Mouse (Mus musculus) urinary bladder, postnatal 36 days (tissue): ENCODE results near the gene Sfxn5.

Source experiments
- DNase-seq, 2 experiments: peaks; one replicate each; pipeline ENCODE4 v3.0.0; 2022; ENCODE audit warnings: low spot score in 2 of 2, mixed read lengths in 1 of 2

Sfxn5 gene

GRCm38 (mm10) chr6:85234796-85235195, 98.4 kb downstream of the Sfxn5 start:
- DNase-seq = no peak

GRCm38 (mm10) chr6:85232836-85233623, 100.2 kb downstream of the Sfxn5 start:
- DNase-seq = peak in 1 of 2 experiments; percentile 5

GRCm38 (mm10) chr6:85232045-85232444, 101.2 kb downstream of the Sfxn5 start:
- DNase-seq = no peak

GRCm38 (mm10) chr6:85231469-85231868, 101.8 kb downstream of the Sfxn5 start:
- DNase-seq = no peak

DNA sequence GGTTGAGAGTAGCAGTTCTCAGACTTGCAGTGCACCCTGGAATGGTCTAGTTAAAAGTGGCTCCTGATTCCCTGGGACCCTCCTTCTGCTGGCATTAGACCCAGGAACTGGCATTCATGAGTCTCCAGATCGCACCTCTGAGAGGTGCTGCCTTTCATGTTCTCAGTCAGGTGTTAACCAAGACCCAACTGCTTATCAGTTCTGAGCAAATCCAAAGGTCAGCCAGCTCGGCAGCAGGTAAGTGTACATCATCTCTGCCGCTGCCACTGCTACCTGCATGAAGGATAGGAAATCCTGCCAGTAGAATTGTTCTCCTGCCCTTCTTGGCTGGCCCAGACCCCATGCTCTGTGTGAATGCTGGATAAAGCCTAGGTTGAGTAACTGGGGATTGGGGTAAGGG, 102.5 kb downstream of the Sfxn5 start:
- no peak for DNase-seq

GRCm38 (mm10) chr6:85227520-85227919, 105.7 kb downstream of the Sfxn5 start:
- DNase-seq = no peak

DNA sequence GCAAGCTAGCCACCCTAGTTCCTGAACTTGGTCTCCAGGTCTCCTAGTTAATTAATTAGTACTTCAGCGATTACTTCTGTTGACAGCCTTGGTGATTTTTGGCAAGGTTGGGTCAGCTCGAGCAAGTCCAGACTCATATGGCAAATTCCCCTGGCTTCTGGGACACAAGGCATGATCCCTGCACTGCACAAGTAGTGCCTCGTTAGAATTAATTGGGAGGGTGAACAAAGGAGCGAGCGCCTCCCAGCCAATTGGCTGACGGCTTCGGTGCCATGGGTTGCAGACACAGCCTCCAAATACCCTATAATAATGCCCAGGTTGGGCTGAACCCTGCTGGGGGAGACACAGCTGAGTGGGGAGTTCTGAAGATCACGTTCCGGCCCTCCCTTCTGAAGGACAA, 106.7 kb downstream of the Sfxn5 start:
- DNase-seq = no peak

DNA sequence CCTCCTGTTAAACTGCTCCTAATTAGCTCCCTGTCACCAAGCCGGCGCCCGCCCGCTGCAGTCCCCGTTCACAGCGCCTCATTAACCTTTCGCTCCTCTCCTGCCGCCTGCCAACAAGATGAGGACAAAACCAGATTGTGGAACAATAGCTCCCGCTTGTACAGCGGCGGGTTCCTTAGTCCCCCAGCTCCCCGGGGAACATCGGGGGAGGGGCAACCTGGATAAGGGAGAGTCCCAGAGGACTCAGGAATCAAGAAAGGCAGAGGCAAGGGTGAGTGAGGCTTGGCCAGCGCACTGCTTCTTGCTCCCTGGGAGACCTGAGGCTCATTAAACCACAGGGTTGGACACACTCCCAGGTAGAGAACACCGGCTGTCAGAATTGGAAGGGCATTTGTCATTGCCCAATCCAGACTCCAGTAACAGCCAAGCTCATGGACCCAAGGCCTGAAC, 108.8 kb downstream of the Sfxn5 start:
- peak in 1 of 2 experiments; percentile 15 for DNase-seq

- no peak for DNase-seq
These were observed 109.6 kb downstream of the Sfxn5 start for GRCm38 (mm10) chr6:85223498-85224150.

GRCm38 (mm10) chr6:85222551-85222950, 110.7 kb downstream of the Sfxn5 start:
- DNase-seq = no peak

GRCm38 (mm10) chr6:85220917-85221316, 112.3 kb downstream of the Sfxn5 start:
- no peak for DNase-seq

GRCm38 (mm10) chr6:85219706-85220105, 113.5 kb downstream of the Sfxn5 start:
- DNase-seq = no peak

- DNase-seq = no peak
These were observed 114.4 kb downstream of the Sfxn5 start for GRCm38 (mm10) chr6:85218684-85219445.

DNA sequence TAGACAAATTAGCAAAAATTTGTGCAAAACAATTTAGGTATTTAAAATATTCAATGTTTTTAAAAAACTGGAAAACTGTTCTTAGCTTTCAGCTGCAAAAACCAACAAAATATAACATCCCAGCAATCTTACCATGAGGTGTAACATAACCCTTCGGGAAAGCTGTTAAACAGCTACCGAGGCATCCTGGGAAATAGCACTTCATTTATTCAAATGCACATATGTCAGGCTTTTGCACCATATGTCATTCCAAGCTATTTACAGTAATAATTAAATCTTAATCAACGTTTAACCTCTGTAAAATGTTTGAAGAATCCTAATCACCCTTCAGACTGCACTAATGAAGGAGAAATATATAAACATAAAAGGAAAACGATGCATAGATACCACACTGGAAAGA, 115.0 kb downstream of the Sfxn5 start:
- no peak for DNase-seq

- no peak for DNase-seq
These were observed 122.5 kb downstream of the Sfxn5 start for GRCm38 (mm10) chr6:85210686-85211085.

- DNase-seq = no peak
These were observed 123.8 kb downstream of the Sfxn5 start for GRCm38 (mm10) chr6:85209226-85209967.

DNA sequence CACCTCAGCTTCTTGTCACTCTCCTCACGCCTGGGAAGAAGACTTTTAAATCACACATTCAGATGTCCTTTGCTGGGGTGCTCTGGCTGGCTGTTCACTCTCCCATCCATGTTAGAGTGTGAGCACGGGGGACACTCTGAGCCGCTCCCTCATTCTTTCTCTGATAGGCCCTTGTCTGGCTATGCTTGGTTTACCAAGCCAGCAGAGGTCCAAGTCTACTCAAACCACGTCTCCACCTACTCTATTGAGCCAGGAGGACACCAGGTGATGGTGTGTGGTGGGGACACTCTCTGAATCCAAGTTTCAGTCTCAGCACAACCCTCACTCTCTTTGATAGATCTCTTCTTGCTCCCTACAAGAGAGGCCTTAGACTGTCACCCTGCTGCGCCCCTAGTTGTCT, 125.9 kb downstream of the Sfxn5 start:
- DNase-seq = no peak

DNA sequence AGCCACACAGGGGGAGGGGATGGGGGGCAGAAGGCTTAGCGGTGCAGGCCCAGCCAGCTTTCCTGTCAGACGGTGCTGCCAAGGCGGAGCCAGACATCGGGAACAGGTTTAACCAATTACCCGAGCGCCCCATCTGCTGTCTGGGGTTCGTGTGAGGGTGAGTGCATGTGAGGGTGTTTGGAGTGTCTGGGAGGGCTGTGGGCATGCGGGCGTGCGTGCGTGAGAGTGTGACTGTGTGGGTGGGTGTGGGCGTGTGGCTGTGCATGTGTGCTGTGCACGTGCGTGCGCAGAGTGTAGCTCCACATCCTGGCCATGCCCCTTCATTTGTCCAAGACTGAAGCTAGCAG, 126.3 kb downstream of the Sfxn5 start:
- no peak for DNase-seq

GRCm38 (mm10) chr6:85206182-85206938, 126.9 kb downstream of the Sfxn5 start:
- no peak for DNase-seq

DNA sequence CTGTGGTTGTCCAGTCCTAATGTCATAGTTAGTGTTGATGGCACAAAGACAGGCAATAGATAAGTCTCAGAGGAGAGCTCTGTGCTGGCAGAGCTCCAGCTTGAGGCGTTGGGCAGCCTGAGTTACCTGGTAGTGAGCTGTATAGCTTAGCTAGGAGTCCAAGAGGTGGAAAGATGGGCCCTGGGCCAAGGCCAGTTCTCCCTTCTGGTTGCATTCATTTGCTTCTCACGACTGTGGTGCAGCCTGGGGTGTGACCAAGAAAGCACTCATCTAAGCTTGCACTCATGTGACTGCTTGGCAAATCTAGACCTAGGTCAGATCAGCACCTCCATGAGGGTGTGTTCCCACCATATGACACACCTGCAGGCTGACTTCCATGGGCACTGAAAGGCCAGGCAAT, 135.3 kb downstream of the Sfxn5 start:
- no peak for DNase-seq
